Mouse (Mus musculus) urinary bladder, postnatal 10 days (tissue): Measurements from ENCODE around the gene Mcts2.
"Not testable (repeated sequence)": the region's sequence is repeated elsewhere in the genome, so short reads cannot be mapped to it uniquely, and the experiment has no call there.

ENCODE experiments used
- DNase-seq: peaks from one replicate; pipeline ENCODE4 v3.0.0; 2022; ENCODE audit warnings: low spot score

The Mcts2 gene

DNA sequence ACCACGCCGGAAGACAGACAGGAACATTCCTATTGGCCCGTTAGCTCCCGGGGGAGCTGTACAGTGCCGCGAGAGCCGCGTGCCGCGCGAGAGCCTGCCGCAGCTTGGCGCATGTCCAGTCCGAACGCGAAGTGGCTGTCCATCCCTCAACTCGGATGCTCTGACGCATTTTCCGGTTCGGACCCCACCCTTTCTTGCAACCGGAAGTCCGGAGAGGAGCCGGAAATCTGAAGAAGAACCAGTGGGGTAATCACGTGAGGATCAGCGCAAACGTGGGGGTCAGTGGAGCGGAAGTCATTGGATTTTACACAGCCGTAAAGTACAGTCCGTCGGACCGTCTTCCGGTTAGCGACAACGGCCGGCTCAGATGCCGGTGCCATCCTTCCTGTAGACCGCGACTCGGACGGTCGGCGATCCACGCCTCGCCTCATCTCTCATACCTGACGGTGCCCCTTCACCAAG, at the start of gene Mcts2:
Gene Mcts2 (plus strand): TSS at position 230 of the 462 bp plus-strand sequence.
- DNase-seq: peak; percentile 71

DNA sequence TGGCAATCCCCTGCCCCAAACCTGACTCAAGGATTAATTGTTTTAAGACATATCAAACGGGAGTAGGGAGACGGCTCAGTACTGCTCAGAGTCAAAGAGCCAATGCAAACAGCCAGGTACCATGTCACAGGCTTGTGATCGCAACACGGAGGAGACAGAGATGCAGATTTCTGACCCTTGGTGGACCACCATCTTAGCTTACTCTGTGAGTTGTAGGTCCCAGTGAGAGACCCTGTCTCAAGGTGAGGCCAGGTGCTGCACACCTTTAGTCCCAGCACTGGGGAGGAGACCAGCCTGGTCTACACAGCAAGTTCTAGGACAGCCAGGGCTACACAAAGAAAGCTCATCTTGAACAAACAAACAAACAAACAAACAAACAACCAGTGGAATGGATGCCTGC, 49.5 kb upstream of the Mcts2 start:
- DNase-seq: no peak

DNA sequence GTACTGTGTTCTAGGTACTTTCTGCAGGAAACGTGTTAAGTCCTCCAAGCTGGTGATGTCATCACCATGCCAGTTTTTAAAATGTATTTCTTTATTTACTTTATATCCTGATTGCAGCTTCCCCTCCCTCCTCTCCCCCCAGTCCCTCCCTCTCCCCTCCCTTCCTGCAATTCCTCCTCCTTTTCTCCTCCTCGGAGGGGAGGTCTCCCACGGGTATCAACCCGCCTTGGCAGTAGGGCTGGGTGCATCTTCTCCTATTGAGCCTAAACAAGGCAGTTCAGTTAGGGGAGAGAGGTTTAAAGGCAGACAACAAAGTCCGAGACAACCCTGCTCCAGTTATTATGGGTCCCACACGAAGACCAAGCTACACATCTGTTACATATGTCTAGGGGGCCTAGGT, 48.0 kb upstream of the Mcts2 start:
- DNase-seq: no peak

DNA sequence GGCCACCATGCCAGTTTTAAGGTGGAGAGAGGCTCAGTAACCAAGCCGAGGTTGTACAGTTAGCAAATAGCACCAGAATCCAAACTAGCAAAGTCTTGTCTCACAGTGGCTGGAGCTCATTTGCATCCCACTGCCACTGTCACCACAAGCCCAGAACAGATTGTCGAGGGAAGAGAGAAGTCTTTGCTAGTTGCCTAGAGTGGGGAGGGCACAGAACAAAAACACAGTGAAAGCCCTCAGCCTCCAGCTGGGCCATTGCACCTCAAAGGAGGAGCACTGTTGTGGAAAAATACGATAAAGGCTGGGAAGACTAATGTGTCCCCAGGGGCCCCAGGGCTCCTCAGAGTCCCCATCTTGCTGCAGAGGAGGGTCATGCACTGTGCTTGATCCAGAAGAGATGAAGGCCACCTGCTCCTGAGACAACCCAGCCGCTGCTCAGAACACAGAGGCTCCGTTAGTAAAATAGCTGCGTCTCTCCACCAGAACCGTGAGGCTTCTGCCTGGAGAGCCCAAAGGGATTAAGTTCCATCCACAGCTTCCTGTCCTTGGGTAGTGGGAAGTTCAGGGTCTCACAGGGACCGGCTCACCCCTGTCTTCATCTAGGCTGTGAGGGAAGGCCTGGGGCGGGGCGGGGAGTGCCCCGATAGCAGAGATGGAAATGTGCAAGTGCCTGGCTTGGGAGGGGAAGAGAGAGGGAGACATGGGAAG, 47.3 kb upstream of the Mcts2 start:
- DNase-seq: no peak

- DNase-seq: no peak
These were observed 33.8 kb upstream of the Mcts2 start for GRCm38 (mm10) chr2:152652901-152653620.

GRCm38 (mm10) chr2:152653874-152654715, 32.7 kb upstream of the Mcts2 start:
- no peak for DNase-seq

GRCm38 (mm10) chr2:152657398-152657797, 29.4 kb upstream of the Mcts2 start:
- DNase-seq: no peak

GRCm38 (mm10) chr2:152661163-152661562, 25.7 kb upstream of the Mcts2 start:
- DNase-seq: no peak

- not testable (repeated sequence) for DNase-seq
These were observed 20.6 kb upstream of the Mcts2 start for GRCm38 (mm10) chr2:152666191-152666590.

DNA sequence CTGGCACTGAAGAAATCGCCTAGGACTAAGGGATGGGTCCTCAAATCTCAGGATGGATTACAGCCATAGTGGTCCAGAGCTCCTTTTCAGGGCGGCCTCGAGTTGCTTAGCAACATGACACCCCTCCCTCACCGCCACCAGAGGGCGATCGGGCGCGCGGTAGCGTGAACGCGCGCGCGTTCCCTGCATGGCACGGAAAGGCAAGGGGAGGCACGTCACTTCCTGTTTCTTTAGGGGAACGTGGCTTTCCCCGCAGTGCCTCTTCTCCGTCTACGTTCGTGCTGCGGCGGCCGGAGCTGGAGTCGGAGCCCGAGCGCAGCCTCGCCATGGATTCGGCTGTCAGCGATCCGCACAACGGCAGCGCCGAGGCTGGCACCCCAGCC, 17.6 kb upstream of the Mcts2 start, which contains the start of gene H13:
Gene H13 (plus strand): TSS at position 206 of the 383 bp plus-strand sequence.
- DNase-seq: peak; percentile 68

- DNase-seq: no peak
These were observed 17.0 kb upstream of the Mcts2 start for GRCm38 (mm10) chr2:152669639-152670484.

DNA sequence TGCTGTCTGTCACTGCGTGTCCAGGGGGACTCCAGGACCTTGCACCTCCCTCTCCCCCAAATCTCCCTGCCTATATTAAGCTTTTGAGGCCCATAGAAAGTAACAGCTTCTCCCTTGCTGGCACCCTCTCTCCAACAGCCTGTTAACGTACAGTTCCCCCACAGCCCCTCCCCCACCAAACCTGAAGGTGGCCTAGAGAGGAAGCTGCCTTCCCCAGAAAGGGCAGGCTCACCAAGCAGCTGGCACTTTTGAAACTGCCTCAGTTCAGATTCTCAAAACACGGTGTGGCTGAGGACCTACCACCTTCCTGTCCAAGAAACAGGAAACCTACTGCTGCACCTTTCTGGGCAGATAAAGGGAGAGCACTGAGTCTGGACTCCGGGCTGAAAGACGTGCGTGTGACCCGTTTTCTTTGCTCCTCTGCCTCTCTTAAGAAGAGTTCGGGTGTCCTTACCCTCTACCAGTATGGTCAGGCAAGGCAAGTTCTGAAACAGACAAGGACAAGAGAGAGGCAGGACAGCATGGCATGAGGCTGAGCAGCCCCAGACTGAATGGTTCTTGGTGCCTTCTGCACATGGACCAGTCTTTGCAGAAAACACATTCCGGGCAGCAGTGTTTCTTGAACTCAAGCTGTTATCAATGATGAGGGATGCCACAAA, 15.7 kb upstream of the Mcts2 start:
- no peak for DNase-seq

DNA sequence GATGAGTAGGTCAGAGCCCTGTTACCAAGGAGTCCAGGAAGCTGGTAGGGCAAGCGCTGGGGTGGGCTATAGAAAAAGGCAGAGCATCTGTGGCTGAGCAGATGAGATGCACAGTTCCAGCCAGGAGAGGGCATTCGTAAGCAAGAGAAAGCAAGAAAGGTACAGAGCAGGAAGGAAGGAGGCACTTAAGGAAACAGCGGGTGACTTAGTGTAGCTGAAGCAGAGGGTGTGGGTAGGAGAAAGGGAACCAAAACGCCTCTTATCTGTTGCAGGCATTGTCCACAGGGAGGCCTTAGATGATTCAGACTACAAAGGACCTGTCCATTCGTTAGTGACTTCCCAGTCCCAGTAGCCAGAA, 15.2 kb upstream of the Mcts2 start:
- DNase-seq: no peak

GRCm38 (mm10) chr2:152672166-152672565, 14.7 kb upstream of the Mcts2 start:
- no peak for DNase-seq

- no peak for DNase-seq
These were observed 12.7 kb upstream of the Mcts2 start for GRCm38 (mm10) chr2:152674148-152674547.

GRCm38 (mm10) chr2:152675252-152675791, 11.5 kb upstream of the Mcts2 start:
- no peak for DNase-seq

DNA sequence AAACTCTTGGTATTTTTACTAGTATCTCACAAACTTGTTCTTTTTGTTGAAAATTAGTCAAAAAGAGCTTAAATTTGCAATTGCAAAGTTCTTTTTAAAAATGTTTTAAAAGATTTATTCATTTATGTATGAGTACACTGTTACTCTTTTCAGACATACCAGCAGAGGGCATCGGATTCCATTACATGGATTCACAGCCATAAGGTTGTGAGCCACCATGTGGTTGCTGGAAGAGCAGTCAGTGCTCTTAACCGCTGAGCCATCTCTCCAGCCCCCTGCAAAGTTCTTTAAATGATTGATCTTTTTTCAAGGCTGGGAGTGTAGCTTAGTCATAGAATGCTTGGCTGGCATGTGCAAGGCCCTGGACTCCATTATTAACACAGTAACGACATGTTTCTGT, 8.5 kb upstream of the Mcts2 start:
- DNase-seq: no peak

GRCm38 (mm10) chr2:152678925-152679324, 7.9 kb upstream of the Mcts2 start:
- no peak for DNase-seq

DNA sequence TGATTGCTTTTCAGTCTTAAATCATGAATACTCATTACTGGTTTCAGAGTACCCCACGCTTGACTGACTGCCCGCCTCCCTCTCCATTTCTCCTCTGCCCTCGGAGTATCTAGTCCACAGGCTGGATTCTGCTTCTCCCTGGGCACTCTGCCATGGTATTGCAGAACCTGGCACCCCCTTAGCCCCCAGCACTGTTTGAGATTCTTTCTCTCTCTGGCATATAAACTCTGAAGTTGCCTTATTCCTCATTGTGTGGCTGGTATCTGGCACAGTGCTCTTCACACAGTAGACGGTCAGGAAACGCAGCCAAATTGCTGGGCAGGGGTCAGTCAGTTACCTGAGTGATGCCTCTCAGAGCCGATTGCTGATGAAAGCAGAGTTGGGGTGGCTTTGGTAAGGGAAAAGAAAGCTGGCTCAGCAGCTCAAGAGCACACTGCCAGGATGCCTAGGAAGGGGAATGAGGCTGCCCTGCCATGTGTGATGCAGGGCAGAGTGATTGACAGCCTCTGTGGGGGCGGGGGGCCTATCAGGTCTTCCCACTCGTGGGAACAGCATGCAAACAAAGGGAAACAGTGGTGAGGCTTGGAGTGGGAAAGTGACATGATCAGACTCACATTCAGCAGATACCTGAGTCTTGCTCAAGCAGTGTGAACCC, 7.0 kb upstream of the Mcts2 start:
- no peak for DNase-seq

DNA sequence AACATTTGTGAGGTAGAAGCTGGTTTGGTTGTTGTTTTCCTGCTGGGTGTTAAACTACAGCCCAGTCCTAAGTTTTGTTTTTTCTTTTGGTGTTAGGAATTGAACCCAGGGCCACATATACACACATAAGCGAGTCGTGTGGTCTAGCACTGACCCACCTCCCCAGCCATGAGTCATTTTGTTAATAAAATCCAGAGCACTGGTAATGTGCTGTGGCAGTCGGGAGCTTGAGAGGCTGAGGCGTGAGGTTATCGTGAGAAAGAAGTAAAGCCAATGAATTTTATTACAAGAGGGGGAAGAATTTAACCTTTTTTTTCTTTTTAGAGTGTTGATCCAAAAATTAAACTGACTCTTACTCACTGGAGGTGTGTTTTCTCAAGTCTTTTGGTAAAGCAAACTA, 3.7 kb upstream of the Mcts2 start:
- no peak for DNase-seq
